Mouse (Mus musculus) forebrain, postnatal 0 days (tissue): ENCODE data around the gene Pdcd1. TPM values are rescaled to one million over a fixed set of nuclear protein-coding genes. Genes with fewer than 3 reads are reported as not detected.

ENCODE experiments used
- ATAC-seq: fragments of 200-750 bp; cut with Nextera tagmentation; 2 replicates; pipeline ENCODE4 v1.8.0; 2017; ENCODE audit warnings: mild to moderate bottlenecking, moderate library complexity
- DNase-seq: peaks from one replicate; pipeline ENCODE4 v3.0.0-alpha.2; 2015
- H3K27ac ChIP-seq: fragments of 300-500 bp; sonication (generic); 2 replicates; pipeline ENCODE4 v1.5.1; 2014; ENCODE audit warnings: low read depth, mild to moderate bottlenecking, antibody characterized with exemption, low read length, moderate library complexity, mixed read lengths
- H3K27me3 ChIP-seq: fragments of 300-500 bp; sonication (generic); 2 replicates; pipeline ENCODE4 v1.6.1; 2014; ENCODE audit warnings: mild to moderate bottlenecking, low read length, mixed read lengths; ENCODE audit not compliant: insufficient read depth
- H3K36me3 ChIP-seq: fragments of 300-500 bp; sonication (generic); 2 replicates; pipeline ENCODE4 v1.6.1; 2014; ENCODE audit warnings: mild to moderate bottlenecking, moderate library complexity; ENCODE audit not compliant: insufficient read depth
- H3K4me1 ChIP-seq: fragments of 300-500 bp; sonication (generic); 2 replicates; pipeline ENCODE4 v1.6.1; 2014; ENCODE audit warnings: antibody characterized with exemption; ENCODE audit not compliant: insufficient read depth
- H3K4me2 ChIP-seq: fragments of 300-500 bp; sonication (generic); 2 replicates; pipeline ENCODE4 v1.6.1; 2014; ENCODE audit warnings: low read depth, mild to moderate bottlenecking, moderate library complexity
- H3K4me3 ChIP-seq: fragments of 300-500 bp; sonication (generic); 2 replicates; pipeline ENCODE4 v1.5.1; 2014; ENCODE audit warnings: low read depth, low read length, mixed read lengths
- H3K9ac ChIP-seq: fragments of 300-500 bp; sonication (generic); 2 replicates; pipeline ENCODE4 v1.6.1; 2014; ENCODE audit warnings: mild to moderate bottlenecking
- H3K9me3 ChIP-seq: fragments of 300-500 bp; sonication (generic); 2 replicates; pipeline ENCODE4 v1.6.1; 2016; ENCODE audit warnings: low read length
- CTCF ChIP-seq: sonication (generic); IDR thresholded peaks from 2 replicates; pipeline ENCODE4 v1.5.1; 2016; ENCODE audit warnings: antibody characterized with exemption, control low read depth, low read depth
- WGBS: fragments of 180-500 bp; shearing (Covaris S2); extraction: QIAGEN DNeasy Blood & Tissue Kit; methylation state at CpG from one replicate; pipeline ENCODE4 v1.1.7; 2014; 5-methylcytosine and 5-hydroxymethylcytosine counted together
- polyA plus RNA-seq: library from polyadenylated mRNA; unstranded; fragments of >200 nt; fragmentation: Nextera tagmentation; extraction: Ambion mirVana; gene quantifications from 2 replicates; pipeline ENCODE4 v1.2.1, GENCODE M21; 2015
- total RNA-seq: library from RNA; depleted of rRNA; stranded (reverse); fragments of >200 nt; gene quantifications from 2 replicates; pipeline ENCODE4 v1.2.3, GENCODE M21; 2014

Gene Pdcd1
- total and polyA plus RNA-seq, 2 experiments from 2014 or later: not detected

DNA sequence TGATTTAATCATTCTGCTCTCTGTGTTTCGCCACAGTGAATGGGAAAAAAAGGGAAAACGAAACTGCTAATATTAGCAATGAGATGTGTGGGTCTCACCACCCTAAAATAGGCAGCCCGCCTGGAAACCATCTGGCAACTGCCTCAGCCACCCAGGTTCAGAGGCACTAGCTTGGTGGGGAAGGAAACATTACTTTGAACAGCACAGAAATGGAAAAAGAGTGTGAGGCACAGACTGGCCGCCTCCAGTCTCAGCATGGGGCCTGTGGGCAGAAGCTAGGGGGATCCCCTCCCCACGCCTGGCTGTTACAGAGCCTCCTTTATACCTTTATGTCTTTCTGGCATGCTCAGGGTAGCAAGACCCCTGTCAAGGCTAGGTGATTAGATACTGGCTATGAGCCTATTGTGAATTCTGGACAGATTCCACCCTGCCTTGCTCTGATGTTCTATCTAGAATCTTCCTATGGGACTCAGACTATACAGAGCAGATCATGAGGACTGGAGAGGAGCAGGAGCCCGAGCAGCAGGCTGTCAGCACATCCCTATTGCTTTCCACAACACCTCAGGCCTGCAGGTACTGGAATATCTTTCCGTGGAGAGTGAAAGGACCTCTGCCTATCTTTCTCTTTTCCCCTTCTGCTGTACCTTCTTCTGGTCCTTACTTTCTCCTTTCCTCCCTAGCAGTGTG, 1.3 kb upstream of the Pdcd1 start:
- DNase-seq: peak; percentile 26
- no peak overlapping the region for H3K27ac ChIP-seq
- H3K27me3 ChIP-seq: no peaks in the 10 kb centered on the region
- WGBS: 59% methylated on average over 7 of the region's 7 CpGs
- H3K9me3 ChIP-seq: no peaks in the 10 kb centered on the region
- H3K4me1 ChIP-seq: no peaks in the 10 kb centered on the region
- no peak for ATAC-seq
- no peak for TF ChIP-seq CTCF
- no peak overlapping the region for H3K4me3 ChIP-seq
- H3K36me3 ChIP-seq: no peaks in the 10 kb centered on the region
- no peak overlapping the region for H3K9ac ChIP-seq
- no peak overlapping the region for H3K4me2 ChIP-seq

DNA sequence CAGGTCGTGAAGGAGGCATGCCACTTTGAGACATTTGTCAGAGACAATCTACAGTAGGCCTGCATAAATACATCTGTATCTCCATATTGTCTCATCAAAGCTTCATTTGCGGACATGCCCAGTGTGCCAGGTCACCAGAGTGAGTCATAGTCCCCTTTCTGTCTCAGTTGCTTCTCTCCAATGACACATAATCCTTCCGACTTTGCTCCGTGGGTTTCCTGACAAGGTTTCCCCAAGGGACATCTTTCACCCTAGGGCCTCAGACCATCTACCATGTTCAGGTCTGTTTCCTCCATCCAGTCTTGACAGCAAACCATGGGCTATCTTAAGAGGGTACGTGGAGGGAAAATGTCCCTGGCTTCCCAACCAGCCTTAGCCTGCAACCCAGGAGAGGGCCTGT, 1.2 kb downstream of the Pdcd1 start:
- TF ChIP-seq CTCF: no peak
- Histone ChIP-seq H3K27me3 (no peaks in the 10 kb centered on the region), H3K4me2 (no peak overlapping the region), H3K4me1 (no peaks in the 10 kb centered on the region), H3K4me3 (no peak overlapping the region), H3K9me3 (no peaks in the 10 kb centered on the region), H3K36me3 (no peaks in the 10 kb centered on the region), H3K9ac (no peak overlapping the region), H3K27ac (no peak overlapping the region)
- WGBS: 90% methylated on average over 5 of the region's 5 CpGs
- ATAC-seq (no peak), DNase-seq (no peak)

DNA sequence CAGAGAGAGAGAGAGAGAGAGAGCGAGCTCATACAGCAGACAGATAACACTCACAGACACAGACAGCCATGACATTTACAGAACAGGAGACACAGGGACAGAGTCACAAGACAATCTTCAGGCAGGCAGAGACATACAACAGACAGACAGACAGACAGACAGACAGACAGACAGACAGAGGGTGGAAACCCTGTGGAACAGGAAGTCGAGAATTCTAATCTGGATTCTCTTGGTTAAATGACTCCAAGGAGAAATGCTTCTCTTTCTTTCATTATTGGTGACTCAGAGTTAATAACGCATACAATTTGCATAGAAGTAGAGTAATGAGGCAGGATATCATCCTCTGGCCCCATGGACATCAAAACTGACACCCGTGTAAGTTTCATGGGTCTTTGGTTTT, 5.8 kb downstream of the Pdcd1 start:
- H3K4me3 ChIP-seq: no peak overlapping the region
- ATAC-seq (no peak), DNase-seq (no peak)
- H3K9ac ChIP-seq: no peak overlapping the region
- H3K27me3 ChIP-seq: no peaks in the 10 kb centered on the region
- no peak overlapping the region for H3K4me2 ChIP-seq
- H3K9me3 ChIP-seq: no peaks in the 10 kb centered on the region
- WGBS: 77% methylated on average over 4 of the region's 4 CpGs
- H3K27ac ChIP-seq: no peak overlapping the region
- H3K36me3 ChIP-seq: no peaks in the 10 kb centered on the region
- no peak for TF ChIP-seq CTCF
- no peaks in the 10 kb centered on the region for H3K4me1 ChIP-seq

DNA sequence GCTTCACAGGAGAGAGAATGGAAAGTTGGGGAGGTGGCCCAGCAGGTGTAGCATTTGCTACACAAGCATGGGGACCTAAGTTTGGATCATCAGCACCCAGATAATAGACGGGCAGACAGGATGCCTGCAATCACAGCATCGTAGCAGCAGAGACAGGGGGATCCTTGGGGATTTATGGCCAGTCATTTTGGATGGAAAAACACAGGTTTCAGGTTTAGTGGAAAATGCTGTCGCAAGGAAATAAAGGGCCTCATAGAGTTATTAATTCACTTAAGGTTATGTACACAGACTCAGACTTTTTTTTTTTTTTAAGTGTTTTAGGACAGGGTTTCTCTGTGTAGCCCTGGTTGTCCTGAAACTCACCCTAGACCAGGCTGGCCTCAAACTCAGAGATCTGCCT, 6.8 kb downstream of the Pdcd1 start:
- H3K4me1 ChIP-seq: no peaks in the 10 kb centered on the region
- no peak overlapping the region for H3K4me2 ChIP-seq
- H3K9ac ChIP-seq: no peak overlapping the region
- no peak overlapping the region for H3K27ac ChIP-seq
- H3K36me3 ChIP-seq: no peaks in the 10 kb centered on the region
- ATAC-seq (no peak), DNase-seq (no peak)
- 80% methylated on average over 3 of the region's 3 CpGs for WGBS
- no peaks in the 10 kb centered on the region for H3K9me3 ChIP-seq
- no peak for TF ChIP-seq CTCF
- H3K4me3 ChIP-seq: no peak overlapping the region
- no peaks in the 10 kb centered on the region for H3K27me3 ChIP-seq

DNA sequence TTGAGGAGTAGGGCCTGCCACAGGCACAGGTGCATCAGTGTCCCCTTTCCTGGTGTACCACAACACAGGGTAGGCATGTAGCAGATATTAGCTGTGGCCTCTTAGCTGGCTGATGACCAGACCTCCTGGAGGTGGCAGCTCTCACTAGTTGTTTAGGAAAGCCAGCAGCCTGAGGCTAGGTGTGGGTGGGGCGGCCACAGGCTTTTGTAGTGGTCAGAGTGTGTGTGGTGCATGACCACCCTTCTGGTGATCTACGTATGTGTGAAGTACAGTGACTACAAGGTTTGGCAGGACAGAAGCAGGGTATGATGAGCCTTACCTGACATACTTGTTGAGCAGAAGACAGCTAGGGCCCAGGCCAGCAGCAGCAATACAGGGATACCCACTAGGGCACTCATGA, 12.0 kb downstream of the Pdcd1 start:
- Histone ChIP-seq H3K36me3 (no peaks in the 10 kb centered on the region), H3K4me3 (no peak overlapping the region), H3K27ac (no peak overlapping the region), H3K9me3 (no peaks in the 10 kb centered on the region), H3K27me3 (0 out of 2 replicates have a peak, but pooled peaks cover 3% of the 10 kb centered on the region), H3K4me2 (no peak overlapping the region), H3K9ac (no peak overlapping the region), H3K4me1 (no peaks in the 10 kb centered on the region)
- no peak for ATAC-seq
- no peak for DNase-seq
- TF ChIP-seq CTCF: no peak
- 98% methylated on average over 2 of the region's 2 CpGs for WGBS

DNA sequence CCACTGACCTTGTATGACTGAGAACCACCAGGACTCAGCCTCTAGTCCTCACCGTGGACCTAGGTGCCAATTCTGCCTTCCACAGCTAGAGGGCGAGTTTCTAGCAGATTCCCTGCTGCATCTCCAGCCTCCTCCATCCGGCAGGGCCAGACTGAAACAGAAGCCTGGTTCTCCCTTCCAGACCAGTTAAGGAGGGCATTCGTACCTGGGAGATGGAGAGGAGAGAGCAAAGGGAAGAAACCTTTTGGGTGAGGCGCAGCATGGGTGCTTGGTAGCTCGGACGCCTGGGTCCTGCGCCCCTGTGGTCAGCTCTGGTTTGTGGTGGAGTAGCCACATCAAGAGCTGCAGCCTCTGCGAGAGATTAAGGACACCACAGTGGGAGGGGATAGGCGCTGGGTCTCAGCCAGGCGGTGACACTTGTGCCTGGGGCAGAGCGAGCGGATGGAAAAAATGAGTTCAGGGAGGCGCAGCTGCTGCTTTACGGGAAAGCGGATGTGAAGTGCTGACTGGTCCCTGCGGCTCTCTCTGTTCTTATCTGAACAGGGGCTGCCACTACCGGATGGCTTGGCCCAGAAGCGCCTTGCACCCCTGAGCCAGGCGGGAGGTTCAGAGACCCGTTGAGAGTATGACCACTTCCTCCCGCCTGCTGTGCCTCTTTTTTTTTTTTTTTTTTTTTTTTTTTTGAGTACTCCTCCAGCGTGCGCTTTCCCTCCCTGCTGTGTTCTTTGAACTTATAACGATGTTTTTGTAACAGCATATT, 17.2 kb downstream of the Pdcd1 start:
- Histone ChIP-seq H3K4me1 (no peaks in the 10 kb centered on the region), H3K4me2 (peak overlapping the region; percentile 87), H3K9ac (peak overlapping the region; percentile 68), H3K27ac (peak overlapping the region; percentile 60; the same call in 1 of the 2 replicates), H3K36me3 (no peaks in the 10 kb centered on the region), H3K4me3 (peak overlapping the region; percentile 50), H3K27me3 (0 out of 2 replicates have a peak, but pooled peaks cover 3% of the 10 kb centered on the region), H3K9me3 (no peaks in the 10 kb centered on the region)
- peak; percentile 91 for TF ChIP-seq CTCF
- WGBS: under 1% methylated on average over 25 of the region's 25 CpGs
- ATAC-seq: peak; percentile 96
- peak; percentile 83 for DNase-seq

DNA sequence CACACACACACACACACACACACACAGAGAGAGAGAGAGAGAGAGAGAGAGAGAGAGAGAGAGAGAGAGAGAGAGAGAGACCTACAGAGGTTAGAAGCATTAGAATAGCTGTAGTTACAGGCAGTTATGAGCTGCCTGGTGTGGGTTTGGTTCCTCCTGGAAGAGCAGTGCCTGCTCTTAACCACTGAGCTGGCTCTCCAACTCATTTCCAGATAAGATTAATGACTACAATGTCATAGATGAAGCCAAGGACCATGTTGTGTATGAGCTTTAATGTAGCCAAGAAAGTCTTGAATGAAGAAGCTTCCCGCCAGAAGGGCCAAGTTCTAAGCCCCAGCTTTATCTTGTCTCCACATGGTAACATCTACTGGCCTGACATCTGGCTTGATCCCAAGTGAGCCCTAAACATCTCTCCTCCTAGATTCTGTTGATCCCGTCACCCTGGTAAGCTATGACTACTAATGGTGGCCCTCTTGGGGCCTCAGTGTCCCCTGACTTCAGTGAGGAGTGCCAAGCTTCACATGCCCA, 19.2 kb downstream of the Pdcd1 start:
- Histone ChIP-seq H3K4me1 (no peaks in the 10 kb centered on the region), H3K27ac (no peak overlapping the region), H3K9ac (no peak overlapping the region), H3K27me3 (0 out of 2 replicates have a peak, but pooled peaks cover 3% of the 10 kb centered on the region), H3K4me2 (no peak overlapping the region), H3K4me3 (no peak overlapping the region), H3K9me3 (no peaks in the 10 kb centered on the region), H3K36me3 (no peaks in the 10 kb centered on the region)
- TF ChIP-seq CTCF: no peak
- ATAC-seq: no peak
- WGBS: 92% methylated on average over 2 of the region's 2 CpGs
- no peak for DNase-seq
